Mouse (Mus musculus): ENCODE results near the gene Stau1.

GRCm38 (mm10) chr2:167038297-167038696 lies 42.2 kb upstream of the Stau1 start:
- TF ChIP-seq POLR2A (IDR thresholded peaks at IDR 0.05; ENCODE audit: low read depth, low read length) (no peak), CTCF (IDR thresholded peaks at IDR 0.05; ENCODE audit: borderline replicate concordance, insufficient read depth, low read length) (no peak)
